Mouse (Mus musculus): Measurements from ENCODE around the gene Tspan14.

Gene Tspan14

GRCm38 (mm10) chr14:40873961-40874360 lies 92.6 kb downstream of the Tspan14 start:
- DNase-seq, result no peak

- peak in 1 of 2 experiments; percentile 25 for DNase-seq
These were observed 96.0 kb downstream of the Tspan14 start for GRCm38 (mm10) chr14:40870598-40870997.

- no peak for DNase-seq
These were observed 101.6 kb downstream of the Tspan14 start for GRCm38 (mm10) chr14:40864811-40865514.

GRCm38 (mm10) chr14:40863659-40864058 lies 102.9 kb downstream of the Tspan14 start:
- no peak for DNase-seq

GRCm38 (mm10) chr14:40863022-40863421 lies 103.6 kb downstream of the Tspan14 start:
- peak; percentile 19 to 46 for DNase-seq
